Mouse (Mus musculus) erythroblast, embryonic 14.5 days (primary cell): ENCODE data around the gene Clec16a.

ENCODE experiments used
- GATA1 ChIP-seq: IDR thresholded peaks from 2 replicates; pipeline ENCODE4 v1.6.1; 2012; ENCODE audit warnings: low read length, inconsistent platforms, mixed read lengths
- TAL1 ChIP-seq: IDR thresholded peaks from 3 replicates; pipeline ENCODE4 v1.6.1; 2012; ENCODE audit warnings: low read length, inconsistent platforms, mixed read lengths

- TF ChIP-seq GATA1 (no peak), TAL1 (no peak)
Observed at GRCm38 (mm10) chr16:10575915-10576314, 30.8 kb downstream of the Clec16a start.
